Mouse (Mus musculus): ENCODE results near the gene Hydin.
"Not testable (repeated sequence)": the region's sequence is repeated elsewhere in the genome, so short reads cannot be mapped to it uniquely, and the experiment has no call there.

Gene Hydin

DNA sequence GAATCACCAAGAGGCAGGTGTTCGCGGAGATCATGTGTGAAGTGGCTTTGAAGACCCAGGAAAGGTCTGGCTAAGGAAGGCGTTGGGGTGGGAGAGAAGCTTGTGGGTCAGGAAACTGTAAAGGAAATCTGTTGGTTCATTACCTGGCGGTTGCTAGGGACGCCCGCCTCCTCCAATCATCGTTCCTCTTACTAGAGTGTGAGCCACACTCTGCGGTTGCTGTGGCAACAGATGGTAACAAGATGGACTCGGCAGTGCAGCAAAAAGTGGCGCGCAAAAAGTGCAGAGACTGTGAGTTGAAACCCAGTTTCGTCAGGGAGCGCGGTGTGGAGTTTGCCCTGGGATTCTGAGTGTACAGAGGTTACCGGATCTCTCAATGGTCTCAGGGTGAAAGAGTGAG lies at the start of gene Hydin:
TSS of gene Hydin (plus strand) at position 237 of the 400 bp plus-strand sequence.
- DNase-seq, result peak; percentile 35 to 51

DNA sequence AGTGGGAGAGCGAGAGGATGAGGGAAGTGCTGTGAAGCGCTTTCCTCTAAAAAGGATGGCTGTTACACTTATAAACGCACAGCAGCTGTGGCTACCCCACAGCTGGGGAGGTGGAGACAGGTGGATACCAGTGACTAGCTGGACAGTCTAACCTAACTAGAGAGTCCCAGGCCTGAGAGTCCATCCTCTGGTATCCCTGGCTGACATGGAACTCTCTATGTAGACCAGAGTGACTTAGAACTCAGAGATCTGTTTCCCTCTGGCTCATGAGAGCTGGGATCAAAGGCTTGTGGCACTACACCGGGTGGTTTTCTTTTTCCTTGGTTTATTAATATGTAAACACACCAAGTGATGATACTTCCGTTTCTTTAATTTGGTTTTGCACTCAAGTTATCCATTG lies 49.6 kb upstream of the Hydin start:
- no peak for DNase-seq

DNA sequence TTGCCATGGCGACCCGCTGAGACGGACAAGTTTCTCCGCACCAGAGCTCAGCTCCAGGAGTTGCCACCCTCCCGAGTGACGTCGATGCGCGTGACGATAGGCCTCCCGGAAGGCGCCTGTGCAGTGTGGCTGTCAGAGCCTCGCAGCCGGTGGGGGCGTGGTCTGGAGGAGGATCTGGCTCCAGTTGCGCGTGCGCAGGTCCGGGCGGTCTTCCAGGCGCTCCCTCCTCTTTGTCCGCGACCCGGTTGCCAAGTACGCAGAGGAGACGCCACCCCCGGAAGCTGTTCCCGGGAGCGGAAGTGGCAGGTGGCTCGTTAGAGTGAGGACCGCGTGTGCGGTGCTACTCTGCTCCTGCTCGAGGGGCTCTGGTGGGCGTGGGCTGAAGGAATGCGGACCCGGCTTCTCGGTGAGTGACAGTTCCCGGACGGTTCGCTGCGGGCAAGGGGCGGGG lies 49.1 kb upstream of the Hydin start:
- peak; percentile 99 to 100 for DNase-seq

DNA sequence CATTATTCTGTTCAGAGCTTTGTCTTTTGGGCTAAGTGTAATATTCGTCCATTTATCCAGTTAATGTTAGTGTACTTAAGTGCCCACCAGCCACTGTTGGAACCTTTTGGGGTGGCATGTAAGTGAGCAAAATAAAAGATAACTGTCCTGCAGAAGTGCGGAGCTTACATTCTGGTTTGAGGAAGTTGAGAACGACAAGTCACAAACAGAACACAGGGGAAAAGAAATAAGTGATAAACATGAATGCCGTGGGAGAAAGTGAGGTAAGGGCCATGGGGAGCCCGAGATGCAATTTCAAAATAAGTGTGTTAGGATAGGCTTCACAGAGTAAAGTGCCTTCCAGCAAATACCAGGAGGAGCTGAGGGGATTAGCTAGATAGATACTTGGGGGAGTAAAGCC lies 48.3 kb upstream of the Hydin start:
- no peak for DNase-seq

DNA sequence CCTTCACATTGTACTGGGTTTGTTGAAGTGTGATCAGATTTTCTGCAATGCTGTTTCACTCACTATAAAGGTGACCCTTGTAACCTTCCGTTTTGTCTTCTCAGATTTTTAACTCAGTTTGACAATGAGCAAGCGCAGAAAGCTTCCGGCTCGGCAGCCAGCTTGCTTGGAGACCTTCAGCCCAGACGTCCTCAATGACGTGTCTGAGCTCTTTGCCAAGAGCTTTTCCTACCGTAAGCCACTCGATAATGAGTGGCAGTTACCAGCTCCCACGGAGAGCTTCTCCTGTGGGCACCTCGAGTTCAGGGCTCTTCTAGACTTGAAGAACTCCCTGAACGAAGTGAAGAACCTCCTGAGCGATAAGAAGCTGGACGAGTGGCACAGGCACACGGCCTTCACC lies 45.8 kb upstream of the Hydin start:
- DNase-seq, result peak; percentile 8 to 30

DNA sequence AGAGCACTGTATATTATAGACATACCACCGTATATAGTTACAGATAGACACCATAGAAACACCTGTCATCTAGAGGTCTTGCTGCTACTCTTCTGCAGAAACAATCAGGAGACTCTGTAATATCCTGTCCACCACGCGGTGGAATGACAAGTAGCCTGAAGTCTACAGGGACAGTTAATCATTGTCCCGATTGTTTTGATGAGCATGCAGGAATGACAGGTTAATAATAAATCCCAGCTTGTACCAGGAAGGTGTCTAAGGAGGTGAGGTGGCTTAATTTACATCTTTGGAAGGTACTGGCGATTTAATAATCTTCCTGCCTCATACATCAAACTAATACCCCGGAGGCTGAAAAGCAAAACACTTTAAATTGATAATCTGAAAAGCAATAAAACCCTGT lies 36.0 kb upstream of the Hydin start:
- DNase-seq, result no peak

DNA sequence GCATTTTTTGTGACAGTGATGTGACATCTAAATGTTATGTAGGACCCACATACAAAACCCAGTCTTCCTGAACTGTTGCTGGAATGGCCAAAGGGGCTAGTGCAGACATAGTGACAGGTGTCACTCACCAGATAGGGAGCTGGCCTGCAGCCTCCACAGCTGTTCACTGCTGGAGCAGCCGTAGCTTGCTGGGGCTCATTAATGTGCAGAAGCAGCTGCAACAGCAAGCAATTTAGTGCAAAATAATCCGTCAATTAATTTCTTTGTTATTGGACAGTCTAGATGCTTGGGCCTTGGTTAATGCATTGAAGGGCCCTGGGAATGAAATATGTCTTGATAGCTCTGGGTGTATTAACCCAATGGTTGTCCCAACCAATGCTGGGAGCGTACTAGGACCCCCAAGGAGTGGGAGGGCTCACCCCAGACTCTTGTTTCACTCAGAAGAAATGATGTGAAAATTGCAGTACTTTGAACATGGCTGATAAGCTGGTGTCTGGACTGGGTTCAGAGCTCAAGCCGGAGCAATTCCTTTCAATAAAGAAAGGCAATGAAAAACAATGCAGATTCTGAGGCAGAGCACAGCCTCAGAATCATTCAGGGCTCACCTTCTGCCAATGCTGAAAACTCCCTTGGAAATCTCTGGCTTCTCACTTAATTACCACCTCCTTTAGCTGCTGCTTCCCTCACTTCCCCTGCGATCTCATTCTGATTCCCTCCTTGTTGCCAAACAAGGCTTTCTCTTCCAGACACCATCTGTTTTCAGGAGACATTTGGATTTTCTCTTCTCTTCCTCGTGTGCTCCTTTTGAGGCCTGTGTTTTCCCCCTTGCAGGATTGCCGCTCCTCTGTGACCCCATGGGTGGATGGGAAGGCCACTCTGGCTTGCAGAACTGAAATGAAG lies 24.2 kb upstream of the Hydin start:
- no peak for DNase-seq

DNA sequence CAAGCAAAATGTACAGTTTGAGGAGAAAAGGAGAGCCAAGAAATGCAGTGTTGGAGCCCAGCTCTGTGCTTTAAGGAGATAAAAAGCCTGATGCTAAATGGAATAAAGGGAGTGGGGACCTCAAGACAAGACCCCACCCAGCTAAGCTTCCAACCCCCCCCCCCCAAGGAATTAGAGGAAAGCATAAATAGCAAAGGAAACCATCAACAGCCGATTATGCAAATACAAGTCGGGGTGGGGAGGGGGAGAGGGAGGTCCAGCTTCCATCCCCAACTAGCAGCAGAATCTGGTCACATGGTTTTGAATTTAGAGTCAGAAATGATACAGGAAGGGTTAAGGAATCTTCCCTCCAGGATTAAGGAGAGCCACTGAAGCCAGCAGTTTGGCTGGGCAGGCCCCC lies 22.2 kb upstream of the Hydin start:
- no peak for DNase-seq

DNA sequence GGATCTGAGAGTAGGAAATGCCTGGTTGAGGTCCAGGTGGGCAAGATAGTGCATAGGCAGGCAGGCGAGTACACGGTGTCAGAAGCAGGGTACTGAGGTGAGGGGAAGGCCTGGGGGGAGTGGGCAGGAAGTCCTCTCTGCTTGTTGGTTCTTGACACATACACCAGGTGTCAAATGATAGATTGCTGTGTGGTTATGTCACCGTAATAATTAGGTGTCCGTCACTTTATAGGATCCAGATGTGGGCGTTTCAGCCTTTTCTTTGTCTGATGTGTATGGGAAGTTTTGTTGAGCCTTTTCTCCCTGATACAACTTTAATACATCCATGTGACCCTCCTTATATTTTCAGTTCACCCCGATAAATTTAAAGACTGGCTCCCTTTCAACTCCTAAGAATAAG lies 19.5 kb upstream of the Hydin start:
- DNase-seq, result no peak

DNA sequence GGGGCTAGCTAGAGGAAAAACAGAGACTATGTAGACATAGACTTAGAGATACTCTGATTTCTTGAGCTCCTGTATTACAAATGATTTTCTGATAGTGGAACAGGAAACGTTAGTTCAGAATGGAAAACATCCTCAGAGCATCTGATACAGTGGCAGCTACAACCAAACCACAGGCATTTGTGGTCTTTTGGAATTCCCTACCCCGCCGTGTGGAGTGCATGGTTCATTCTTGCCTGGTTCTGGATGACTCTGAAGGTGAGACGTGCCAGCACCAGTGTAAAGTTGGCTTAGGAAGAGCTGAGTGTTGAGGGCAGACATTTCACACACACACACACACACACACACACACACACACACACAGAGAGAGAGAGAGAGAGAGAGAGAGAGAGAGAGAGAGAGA lies 12.8 kb upstream of the Hydin start:
- DNase-seq, result no peak

DNA sequence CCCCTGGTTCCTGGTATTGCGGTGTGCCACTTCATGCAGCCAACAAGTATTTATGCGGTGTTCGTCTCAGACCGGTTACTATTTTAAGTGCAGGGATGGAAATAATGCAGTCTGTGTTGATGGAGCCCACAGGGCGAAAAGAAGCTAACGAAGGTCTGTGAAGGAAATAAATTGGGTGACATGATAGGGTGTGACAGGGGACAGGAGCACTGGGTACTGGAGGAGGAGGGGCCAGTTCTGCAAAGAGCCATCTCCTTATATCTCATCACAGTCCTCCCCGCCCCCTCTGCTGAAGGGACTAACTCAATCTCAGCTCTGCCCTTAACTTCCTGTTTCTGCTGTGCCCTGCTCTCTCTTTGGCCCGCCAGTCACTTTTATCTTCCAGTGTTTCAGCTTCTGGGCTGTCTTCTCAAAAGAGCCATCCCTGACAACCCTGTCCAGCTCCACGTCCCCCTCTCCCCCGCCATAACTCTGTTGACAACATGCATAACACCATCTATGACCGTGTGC lies 926 bp upstream of the Hydin start:
- DNase-seq, result no peak

DNA sequence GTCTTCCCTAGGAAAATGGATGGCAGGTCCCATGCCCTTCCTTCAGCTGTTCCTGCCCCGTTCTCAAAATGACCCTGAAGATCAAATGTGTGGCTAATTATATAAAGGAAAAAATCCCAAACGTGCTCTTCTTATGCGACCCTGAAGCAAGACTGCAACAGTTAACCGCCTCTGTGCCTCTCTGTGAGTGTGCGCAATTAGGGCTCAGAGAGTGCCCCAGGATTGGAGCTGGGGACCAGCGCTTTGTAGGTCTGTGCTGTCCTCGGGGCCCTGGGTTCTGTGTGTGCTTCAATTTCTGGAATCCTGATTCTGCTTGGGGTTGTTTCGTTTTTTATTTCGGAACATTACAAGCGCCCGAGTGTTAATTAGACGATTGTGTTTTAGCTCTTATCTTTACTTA lies 491 bp downstream of the Hydin start:
- no peak for DNase-seq

DNA sequence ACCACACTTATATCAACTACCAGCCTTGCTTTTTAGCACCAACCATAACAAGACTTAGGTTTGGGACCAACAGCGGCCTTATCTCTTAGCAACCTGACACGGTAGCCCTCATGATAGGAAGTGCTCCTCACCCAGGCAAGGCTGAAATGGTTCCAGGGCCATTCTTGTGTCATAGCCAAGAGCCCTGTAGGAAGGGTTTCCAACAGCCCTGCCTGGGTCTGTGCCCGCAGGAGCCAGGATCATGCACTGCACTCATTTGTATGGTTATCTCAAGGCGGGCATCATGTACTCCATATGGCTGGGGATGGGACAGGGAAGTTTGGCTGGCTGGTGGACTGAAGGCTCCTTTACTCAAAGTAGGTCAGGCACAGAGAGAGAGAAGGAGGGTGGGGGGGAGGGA lies 3.9 kb downstream of the Hydin start:
- no peak for DNase-seq

DNA sequence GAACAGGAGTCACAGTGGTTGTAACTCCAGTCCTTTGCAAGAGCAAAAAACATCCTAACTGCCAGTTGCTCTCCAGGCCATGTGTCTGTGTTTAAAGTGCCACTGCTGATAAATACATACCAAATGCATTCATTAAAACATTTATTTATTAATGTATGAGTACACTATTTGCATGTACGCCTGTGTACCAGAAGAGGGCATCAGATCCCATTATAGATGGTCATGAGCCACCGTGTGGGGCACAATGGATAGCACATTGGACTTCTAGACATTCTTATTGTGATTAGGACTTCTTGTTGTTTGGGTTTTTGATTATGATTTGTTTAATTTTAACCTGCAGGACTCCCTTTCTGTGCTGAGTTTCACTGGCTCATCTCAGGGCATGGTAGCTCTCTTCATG lies 6.6 kb downstream of the Hydin start:
- no peak for DNase-seq

DNA sequence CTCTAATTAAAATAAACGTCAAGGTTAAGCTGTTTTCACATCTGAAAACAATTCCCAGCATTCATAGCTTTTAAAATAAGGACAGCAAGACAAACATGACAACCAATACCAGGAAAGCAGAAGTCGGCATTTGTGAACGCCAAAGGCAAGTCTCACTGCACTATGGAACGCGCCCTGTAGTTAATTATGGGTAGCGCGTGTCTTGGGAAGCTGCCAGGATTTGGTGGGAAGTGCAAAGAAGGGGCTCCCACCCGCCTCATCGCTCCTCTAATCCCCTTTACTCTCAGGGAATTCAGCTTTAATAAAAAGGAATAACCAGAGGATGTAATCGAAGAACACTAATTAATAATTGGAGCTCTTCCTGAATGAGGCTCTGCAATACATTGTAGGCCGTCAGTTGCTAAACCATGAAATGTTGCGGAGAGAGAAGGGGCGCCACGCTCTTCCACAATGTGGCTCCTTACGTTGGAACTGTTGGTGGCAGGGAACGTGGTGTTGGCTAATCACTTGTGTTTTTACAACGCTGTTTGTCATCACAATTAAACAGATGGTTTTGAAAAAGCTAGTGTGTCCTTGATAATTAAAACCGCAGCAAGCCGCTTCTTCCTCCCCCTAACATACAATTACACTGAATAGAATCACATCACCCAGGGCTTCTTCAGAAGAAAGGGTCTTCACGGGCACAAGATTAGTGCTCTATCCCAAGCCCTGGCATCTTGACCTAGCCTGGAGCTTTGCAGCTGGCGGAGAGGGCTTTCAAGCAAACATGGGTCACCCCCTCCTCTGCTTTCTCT lies 8.9 kb downstream of the Hydin start:
- no peak for DNase-seq

DNA sequence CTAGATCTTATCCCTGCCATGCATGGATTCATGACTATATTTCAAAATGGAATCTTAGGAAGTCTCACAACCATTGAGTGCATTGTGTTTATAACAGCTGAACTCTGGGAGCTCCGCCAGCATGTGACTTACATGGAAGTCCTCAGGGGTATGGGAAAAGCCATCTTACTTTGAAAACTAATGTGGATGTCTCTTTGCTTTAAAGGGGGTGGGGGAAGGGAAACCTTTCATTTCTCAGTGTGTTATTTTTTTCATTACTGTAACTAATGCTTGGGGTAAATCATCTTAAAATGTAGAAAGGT lies 9.4 kb downstream of the Hydin start:
- no peak for DNase-seq

DNA sequence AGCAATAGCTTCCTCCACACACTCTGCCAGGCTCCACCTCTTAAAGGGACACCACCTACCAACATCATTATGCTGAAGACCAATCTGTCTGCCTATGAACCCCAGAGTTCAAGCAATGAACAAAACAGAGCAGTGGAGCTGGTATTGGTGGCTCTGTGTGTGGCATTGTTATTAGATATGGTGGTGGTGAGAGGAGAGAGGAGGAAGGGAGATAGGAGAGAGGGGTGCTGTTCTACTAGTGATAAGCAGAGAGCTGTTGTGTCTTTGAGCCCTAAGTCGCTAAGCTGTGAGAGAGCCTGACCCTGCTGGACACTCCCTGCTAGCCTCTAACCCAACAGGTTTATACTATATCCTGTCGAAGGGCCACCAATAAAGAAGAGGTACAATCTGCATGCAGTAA lies 45.9 kb downstream of the Hydin start:
- no peak for DNase-seq

DNA sequence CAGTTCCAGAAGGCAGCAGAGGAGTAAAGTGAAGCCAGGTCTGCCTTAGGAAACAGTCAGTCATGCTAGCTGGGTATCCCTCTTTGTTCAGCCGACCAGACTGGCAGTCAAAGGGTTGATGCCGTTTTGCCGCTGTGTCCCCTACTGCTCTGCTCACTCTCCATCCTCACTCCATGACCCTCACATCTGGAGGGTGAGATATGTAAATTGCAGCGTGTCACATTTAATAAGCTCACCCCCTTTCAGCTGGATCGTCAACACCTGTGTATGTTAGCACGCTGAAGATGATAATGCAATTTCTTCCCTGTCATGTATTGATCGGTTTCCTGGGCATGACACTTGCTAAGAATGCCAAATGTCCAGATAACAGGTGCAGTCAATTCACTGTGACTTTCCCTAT lies 49.0 kb downstream of the Hydin start:
- no peak for DNase-seq

DNA sequence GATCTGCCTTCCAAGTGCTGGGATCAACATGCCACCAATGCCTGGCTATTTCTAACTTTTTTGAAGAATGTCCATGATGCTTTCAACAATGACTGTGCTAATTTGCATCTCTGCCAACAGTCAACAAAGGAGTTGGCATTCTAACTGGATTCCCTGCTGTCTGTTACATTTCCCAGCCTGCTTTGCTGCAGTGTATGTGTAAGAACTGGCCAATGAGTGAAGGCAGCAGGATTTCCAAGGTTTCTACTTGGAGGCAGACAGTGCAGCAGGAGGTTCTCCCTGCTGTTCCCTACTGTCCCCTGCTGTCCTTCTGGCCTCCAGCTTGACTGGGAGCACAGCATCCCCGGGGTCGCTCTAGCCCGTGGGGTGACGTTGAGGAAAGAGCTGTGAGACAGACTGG lies 52.8 kb downstream of the Hydin start:
- no peak for DNase-seq

DNA sequence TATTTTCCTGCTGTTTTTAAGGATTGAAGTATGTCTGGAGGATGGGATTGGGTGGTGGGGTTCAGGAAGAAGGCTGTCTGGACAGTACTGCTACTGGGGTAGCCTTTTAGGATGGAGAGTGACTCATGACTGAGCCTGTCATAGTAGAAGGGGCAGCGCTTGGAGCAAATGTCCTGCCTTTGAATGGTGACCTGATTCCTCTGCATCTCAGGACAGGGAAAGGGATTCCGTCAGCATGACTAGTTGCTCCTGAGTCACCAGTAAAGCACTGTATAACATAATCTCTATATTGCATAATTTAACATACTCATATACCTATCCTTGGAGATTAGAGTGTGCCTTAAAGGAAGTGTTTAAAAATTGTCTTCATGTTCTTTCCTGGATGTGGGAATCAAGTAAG lies 54.7 kb downstream of the Hydin start:
- DNase-seq, result no peak

DNA sequence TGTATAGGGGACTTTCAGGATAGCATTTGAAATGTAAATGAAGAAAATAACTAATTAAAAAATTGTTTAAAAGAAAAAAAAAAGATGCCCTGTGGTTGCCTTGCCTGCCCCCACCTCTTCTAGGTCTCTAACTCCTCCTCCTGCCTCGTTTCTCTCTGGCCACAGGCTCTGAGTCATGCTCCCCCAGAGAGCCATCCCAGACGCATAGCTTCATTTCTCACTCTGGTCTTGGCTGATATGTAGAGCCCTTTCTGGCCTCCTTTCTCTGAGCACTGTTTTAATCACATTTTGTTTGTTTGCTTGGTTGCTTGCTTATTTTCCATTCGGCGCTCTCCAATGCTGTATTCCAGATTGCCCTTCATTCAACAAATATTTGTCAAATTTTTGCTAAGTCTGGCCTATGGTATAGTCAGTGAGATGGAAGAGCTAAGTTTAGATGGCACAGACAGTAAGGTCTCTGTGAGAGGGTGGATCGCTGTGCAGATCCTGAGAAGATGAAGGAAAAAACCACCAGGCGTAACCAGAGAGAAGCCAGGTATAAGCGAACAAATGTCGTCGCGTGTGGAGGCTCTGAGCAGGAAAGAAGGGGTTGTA lies 57.3 kb downstream of the Hydin start:
- peak; percentile 11 to 28 for DNase-seq

DNA sequence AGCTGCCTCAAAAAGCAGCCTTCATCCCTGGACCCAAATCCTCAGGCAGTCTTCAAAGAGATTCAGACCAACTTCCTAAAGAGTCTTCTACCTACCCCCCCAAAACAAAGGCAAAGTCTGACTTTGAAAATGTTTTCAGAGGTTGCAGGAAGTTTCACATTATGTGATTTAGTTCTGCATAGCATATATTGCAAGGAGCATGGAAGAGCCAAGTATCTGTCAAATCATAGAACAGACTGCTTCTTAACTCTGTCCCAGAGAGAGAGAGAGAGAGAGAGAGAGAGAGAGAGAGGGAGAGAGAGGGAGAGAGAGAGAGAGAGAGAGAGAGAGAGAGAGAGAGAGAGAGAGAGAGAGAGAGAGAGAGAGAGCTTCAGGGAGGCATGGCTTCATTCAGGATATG lies 60.3 kb downstream of the Hydin start:
- DNase-seq, result not testable (repeated sequence)

DNA sequence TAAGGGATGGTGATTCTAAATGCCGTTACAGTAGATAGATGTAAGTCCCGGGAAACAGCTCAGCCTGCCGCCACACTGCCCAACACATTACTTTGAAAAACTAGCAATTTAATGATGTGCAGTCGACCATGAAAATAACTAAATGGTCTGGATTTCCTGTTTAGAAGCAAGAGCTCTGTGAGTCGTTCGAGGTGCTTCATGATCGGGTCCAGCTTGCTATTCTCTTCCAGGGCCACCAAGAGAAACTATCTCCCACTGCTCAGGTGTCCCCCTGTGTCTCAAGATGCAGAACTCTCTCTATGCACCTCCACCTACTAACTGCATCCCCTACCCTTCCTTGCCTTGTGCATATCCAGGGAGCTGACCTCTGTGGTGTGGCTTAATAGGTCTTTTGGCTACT lies 66.6 kb downstream of the Hydin start:
- no peak for DNase-seq

DNA sequence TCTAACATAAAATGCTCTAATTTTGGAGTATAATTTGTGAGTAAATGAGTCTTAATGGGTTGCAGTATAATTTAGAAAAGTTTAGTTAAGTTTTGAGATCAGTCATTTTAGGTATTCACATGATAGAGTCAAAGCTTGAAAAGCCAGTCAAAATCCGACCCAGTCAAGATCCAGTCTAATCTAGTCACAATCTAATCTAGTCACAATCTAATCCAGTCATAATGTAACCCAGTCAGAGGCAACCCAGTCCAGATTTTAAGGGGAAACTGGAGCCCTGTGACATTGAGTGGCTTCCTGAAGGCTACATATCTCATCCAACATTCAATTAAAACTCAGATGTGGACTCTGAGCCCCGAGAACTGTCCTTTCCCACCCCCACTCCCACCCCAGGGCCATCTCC lies 72.7 kb downstream of the Hydin start:
- no peak for DNase-seq

Measured in lung, adult 18-20 months (tissue).